Mouse (Mus musculus) limb, embryonic 10.5 days (tissue): ENCODE measurements at regions not wholly inside any gene's neighbourhood (a gene's known extent, or its start where the extent isn't known, plus 50 kb on each side); places are given as distances from the start of the nearest gene placed in this dataset. TPM values are rescaled to one million over a fixed set of nuclear protein-coding genes. Genes with fewer than 3 reads are reported as not detected.
A peak's percentile ranks its signal among the peaks of the same experiment; 100 is the strongest.

ENCODE experiments used
- DNase-seq: peaks from one replicate; pipeline ENCODE4 v3.0.0-alpha.2; 2017; ENCODE audit warnings: low spot score
- H3K27ac ChIP-seq: fragments of 300-500 bp; sonication (generic); 2 replicates; pipeline ENCODE4 v1.5.1; 2016; ENCODE audit warnings: mild to moderate bottlenecking
- H3K27me3 ChIP-seq: fragments of 300-500 bp; sonication (generic); 2 replicates; pipeline ENCODE4 v1.6.1; 2016; ENCODE audit warnings: low read depth, mild to moderate bottlenecking; ENCODE audit not compliant: poor library complexity, severe bottlenecking
- H3K36me3 ChIP-seq: fragments of 300-500 bp; sonication (generic); 2 replicates; pipeline ENCODE4 v1.6.1; 2016; ENCODE audit warnings: mild to moderate bottlenecking, moderate library complexity
- H3K4me1 ChIP-seq: fragments of 300-500 bp; sonication (generic); 2 replicates; pipeline ENCODE4 v1.6.1; 2016
- H3K4me3 ChIP-seq: fragments of 300-500 bp; sonication (generic); 2 replicates; pipeline ENCODE4 v1.5.1; 2016; ENCODE audit warnings: mild to moderate bottlenecking, moderate library complexity
- H3K9me3 ChIP-seq: fragments of 300-500 bp; sonication (generic); replicated peaks from 2 replicates; pipeline ENCODE4 v1.6.1; 2016; ENCODE audit warnings: mild to moderate bottlenecking
- WGBS: fragments of 180-500 bp; shearing (Covaris S2); methylation state at CpG from one replicate; pipeline ENCODE4 v1.1.7; 2016; 5-methylcytosine and 5-hydroxymethylcytosine counted together
- microRNA-seq: library from miRNA; unstranded; fragments of <30 nt; microRNA quantifications from one replicate; pipeline ENCODE4, GENCODE M21; 2017

GRCm38 (mm10) chr4:137120597-137120996 is 72.0 kb upstream of the Zbtb40 start:
- WGBS: 63% methylated on average over 7 of the region's 7 CpGs
- Histone ChIP-seq H3K9me3 (no peaks in the 10 kb centered on the region), H3K27me3 (peaks cover 45% of the 10 kb centered on the region), H3K4me3 (no peak overlapping the region), H3K36me3 (no peaks in the 10 kb centered on the region), H3K4me1 (peaks cover 28% of the 10 kb centered on the region), H3K27ac (no peak overlapping the region)
- DNase-seq: no peak

GRCm38 (mm10) chr4:137118332-137118715 is 69.7 kb upstream of the Zbtb40 start:
- DNase-seq: no peak
- Histone ChIP-seq H3K27ac (peak overlapping the region; percentile 76), H3K9me3 (no peaks in the 10 kb centered on the region), H3K27me3 (peaks cover 28% of the 10 kb centered on the region), H3K36me3 (no peaks in the 10 kb centered on the region), H3K4me1 (peaks cover 31% of the 10 kb centered on the region), H3K4me3 (peak overlapping the region; percentile 47)
- 6% methylated on average over 10 of the region's 10 CpGs for WGBS

GRCm38 (mm10) chr4:137117471-137118331 is 69.1 kb upstream of the Zbtb40 start:
- Histone ChIP-seq H3K4me1 (peaks cover 31% of the 10 kb centered on the region), H3K36me3 (no peaks in the 10 kb centered on the region), H3K9me3 (no peaks in the 10 kb centered on the region), H3K27ac (peak overlapping the region; percentile 76), H3K4me3 (peak overlapping the region; percentile 47), H3K27me3 (peaks cover 28% of the 10 kb centered on the region)
- whole genome bisulfite sequencing: under 1% methylated on average over 26 of the region's 27 CpGs
- DNase-seq: peak; percentile 90

GRCm38 (mm10) chr4:137115062-137115461 is 66.5 kb upstream of the Zbtb40 start:
- H3K9me3 ChIP-seq: no peaks in the 10 kb centered on the region
- H3K27me3 ChIP-seq: peaks cover 29% of the 10 kb centered on the region
- no peak overlapping the region for H3K4me3 ChIP-seq
- no peak for DNase-seq
- H3K27ac ChIP-seq: no peak overlapping the region
- H3K4me1 ChIP-seq: peaks cover 31% of the 10 kb centered on the region
- WGBS: 85% methylated on average over 14 of the region's 14 CpGs
- no peaks in the 10 kb centered on the region for H3K36me3 ChIP-seq

- no peak overlapping the region for H3K4me3 ChIP-seq
- 86% methylated on average over 10 of the region's 10 CpGs for WGBS
- DNase-seq: no peak
- no peaks in the 10 kb centered on the region for H3K9me3 ChIP-seq
- no peak overlapping the region for H3K27ac ChIP-seq
- H3K27me3 ChIP-seq: peaks cover 17% of the 10 kb centered on the region; the same call in 1 of the 2 replicates
- H3K4me1 ChIP-seq: peaks cover 17% of the 10 kb centered on the region
- H3K36me3 ChIP-seq: no peaks in the 10 kb centered on the region
Observed at GRCm38 (mm10) chr4:137110276-137110675, 61.7 kb upstream of the Zbtb40 start.

- Histone ChIP-seq H3K27ac (peak overlapping the region; percentile 77), H3K4me3 (peak overlapping the region; percentile 2; the same call in 1 of the 2 replicates), H3K27me3 (peaks cover 5% of the 10 kb centered on the region; the same call in 1 of the 2 replicates), H3K9me3 (no peaks in the 10 kb centered on the region), H3K4me1 (peaks cover 32% of the 10 kb centered on the region), H3K36me3 (no peaks in the 10 kb centered on the region)
- WGBS: 45% methylated on average over 10 of the region's 10 CpGs
- DNase-seq: peak; percentile 49
Observed at GRCm38 (mm10) chr4:137104447-137105044, 55.9 kb upstream of the Zbtb40 start.

GRCm38 (mm10) chr4:137101169-137101568 is 52.6 kb upstream of the Zbtb40 start:
- no peaks in the 10 kb centered on the region for H3K27me3 ChIP-seq
- 89% methylated on average over 12 of the region's 12 CpGs for WGBS

GRCm38 (mm10) chr4:137100756-137101155 is 52.2 kb upstream of the Zbtb40 start:
- no peaks in the 10 kb centered on the region for H3K36me3 ChIP-seq

More at GRCm38 (mm10) chr4:137101169-137101568, 52.6 kb upstream of the Zbtb40 start:
- Histone ChIP-seq H3K27ac (no peak overlapping the region), H3K4me1 (peaks cover 35% of the 10 kb centered on the region), H3K36me3 (no peaks in the 10 kb centered on the region), H3K4me3 (no peak overlapping the region), H3K9me3 (no peaks in the 10 kb centered on the region)
- DNase-seq: no peak

More at GRCm38 (mm10) chr4:137100756-137101155, 52.2 kb upstream of the Zbtb40 start:
- Histone ChIP-seq H3K27me3 (no peaks in the 10 kb centered on the region), H3K4me3 (no peak overlapping the region), H3K4me1 (peaks cover 36% of the 10 kb centered on the region), H3K9me3 (no peaks in the 10 kb centered on the region), H3K27ac (no peak overlapping the region)
- WGBS: 93% methylated on average over 4 of the region's 4 CpGs
- DNase-seq: no peak

Small RNA genes in the stretch of these regions (microRNA-seq; reads per million reads assigned to microRNA genes)
- gene Gm23263: not detected
- gene Gm25399: not detected
